Mouse (Mus musculus) ES-E14 (cell line): ENCODE results near the gene Dock2.
A peak's percentile ranks its signal among the peaks of the same experiment; 100 is the strongest.

Experiments used
- CHD2 ChIP-seq: IDR thresholded peaks from 2 replicates; pipeline ENCODE4 v1.6.1; 2014; ENCODE audit warnings: mild to moderate bottlenecking, low read depth, low read length, inconsistent platforms
- HCFC1 ChIP-seq: IDR thresholded peaks from 2 replicates; pipeline ENCODE4 v1.6.1; 2012; ENCODE audit warnings: low read length, inconsistent platforms, borderline replicate concordance; ENCODE audit not compliant: insufficient read depth
- MAFK ChIP-seq: IDR thresholded peaks from 2 replicates; pipeline ENCODE4 v1.6.1; 2014; ENCODE audit warnings: mild to moderate bottlenecking, low read depth, low read length, inconsistent platforms; ENCODE audit not compliant: insufficient read depth
- ZC3H11A ChIP-seq: IDR thresholded peaks from 2 replicates; pipeline ENCODE4 v1.6.1; 2012; ENCODE audit warnings: low read depth, mild to moderate bottlenecking, inconsistent platforms, low read length, borderline replicate concordance
- ZNF384 ChIP-seq: IDR thresholded peaks from 2 replicates; pipeline ENCODE4 v1.6.1; 2012; ENCODE audit warnings: low read depth, low read length, inconsistent platforms

DNA sequence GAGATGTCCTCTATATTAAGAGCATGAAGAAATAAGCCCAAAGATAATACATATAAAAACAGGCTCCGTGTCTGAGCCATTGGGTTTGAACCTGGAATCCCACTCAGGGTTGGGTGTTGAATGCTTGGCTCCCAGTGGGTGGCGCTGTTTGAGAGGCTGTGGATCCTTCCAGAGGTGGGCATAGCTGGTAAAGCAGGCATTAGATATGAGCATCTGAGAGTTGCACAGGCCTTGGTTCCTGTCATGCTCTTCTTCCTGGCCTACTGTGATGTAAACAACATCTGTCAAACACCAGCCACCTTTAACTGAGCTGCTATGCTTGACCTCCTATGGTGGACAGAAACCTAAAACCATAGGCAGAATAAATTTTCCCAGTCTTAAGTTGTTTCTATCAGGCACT is 507.8 kb downstream of the Dock2 start:
- no peak for TF ChIP-seq CHD2
- TF ChIP-seq ZC3H11A = 0 out of 2 replicates have a peak, but pooled peaks have one; percentile 2
- no peak for TF ChIP-seq MAFK
- TF ChIP-seq HCFC1 = no peak
- TF ChIP-seq ZNF384 = no peak
